Mouse (Mus musculus) CH12F3 (cell line): Measurements from ENCODE around the gene Stxbp1.

ENCODE experiments used
- in situ Hi-C: fragments of 300-500 bp; cut with MboI; formaldehyde crosslinking; loops from 2 replicates; pipeline ENCODE4 v1.14.3; 2020; ENCODE audit warnings: low sequenced_read_pairs

Gene Stxbp1

GRCm38 (mm10) chr2:32842558-32842957, 4.5 kb downstream of the Stxbp1 start:
- in situ Hi-C loops = no loop called here

- in situ Hi-C loops = no loop called here
These were observed 5.9 kb downstream of the Stxbp1 start for GRCm38 (mm10) chr2:32841099-32841498.

GRCm38 (mm10) chr2:32839261-32839660, 7.8 kb downstream of the Stxbp1 start:
- in situ Hi-C loops = no loop called here

GRCm38 (mm10) chr2:32838147-32838884, 8.7 kb downstream of the Stxbp1 start:
- in situ Hi-C loops = no loop called here

- in situ Hi-C loops = no loop called here
These were observed 11.5 kb downstream of the Stxbp1 start for GRCm38 (mm10) chr2:32835588-32835987.

GRCm38 (mm10) chr2:32834496-32834895, 12.5 kb downstream of the Stxbp1 start:
- in situ Hi-C loops = no loop called here

- in situ Hi-C loops = no loop called here
These were observed 17.9 kb downstream of the Stxbp1 start for GRCm38 (mm10) chr2:32828979-32829676.

GRCm38 (mm10) chr2:32825796-32826195, 21.2 kb downstream of the Stxbp1 start:
- in situ Hi-C loops = no loop called here

- in situ Hi-C loops = no loop called here
These were observed 22.3 kb downstream of the Stxbp1 start for GRCm38 (mm10) chr2:32824778-32825177.

GRCm38 (mm10) chr2:32824181-32824580, 22.9 kb downstream of the Stxbp1 start:
- in situ Hi-C loops = no loop called here

GRCm38 (mm10) chr2:32823579-32824154, 23.4 kb downstream of the Stxbp1 start:
- in situ Hi-C loops = no loop called here

- in situ Hi-C loops = no loop called here
These were observed 23.9 kb downstream of the Stxbp1 start for GRCm38 (mm10) chr2:32823153-32823552.

- in situ Hi-C loops = no loop called here
These were observed 24.4 kb downstream of the Stxbp1 start for GRCm38 (mm10) chr2:32822643-32823042.

GRCm38 (mm10) chr2:32821041-32821802, 25.8 kb downstream of the Stxbp1 start:
- in situ Hi-C loops = no loop called here

- in situ Hi-C loops = no loop called here
These were observed 28.8 kb downstream of the Stxbp1 start for GRCm38 (mm10) chr2:32818208-32818607.

- in situ Hi-C loops = no loop called here
These were observed 29.5 kb downstream of the Stxbp1 start for GRCm38 (mm10) chr2:32817589-32817988.

- in situ Hi-C loops = no loop called here
These were observed 30.0 kb downstream of the Stxbp1 start for GRCm38 (mm10) chr2:32816946-32817581.

GRCm38 (mm10) chr2:32816497-32816896, 30.5 kb downstream of the Stxbp1 start:
- in situ Hi-C loops = no loop called here

GRCm38 (mm10) chr2:32811959-32812358, 35.1 kb downstream of the Stxbp1 start:
- in situ Hi-C loops = no loop called here

- in situ Hi-C loops = no loop called here
These were observed 38.1 kb downstream of the Stxbp1 start for GRCm38 (mm10) chr2:32808816-32809566.
